Mouse (Mus musculus): ENCODE data around the gene Lingo4. TPM values are rescaled to one million over a fixed set of nuclear protein-coding genes. Genes with fewer than 3 reads are reported as not detected.

The Lingo4 gene
- polyA plus RNA-seq (2015; fragmentation: Nextera tagmentation; extraction: Ambion mirVana): 0.81 and 0.96 TPM in 2 replicates

DNA sequence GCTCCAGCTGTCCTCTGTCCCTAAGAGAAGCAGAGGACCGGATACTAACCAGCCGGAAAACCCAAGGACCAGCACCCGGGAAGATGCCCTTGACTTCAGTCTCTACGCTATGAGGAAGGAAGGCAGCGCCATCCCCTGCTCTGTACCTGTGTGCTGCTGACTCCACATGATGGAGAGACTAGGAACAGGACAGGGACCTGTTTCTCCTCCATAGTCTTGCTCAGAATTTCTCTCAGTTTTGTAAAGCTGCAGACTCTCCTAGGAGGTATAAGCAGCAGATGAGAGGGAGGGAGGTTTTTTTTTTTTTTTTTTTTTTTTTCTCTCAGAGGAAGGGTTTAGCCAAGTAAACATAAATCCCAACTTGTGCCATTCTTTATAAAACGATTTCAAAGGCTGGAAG lies at the start of gene Lingo4:
TSS of gene Lingo4 (plus strand) at position 301 of the 400 bp plus-strand sequence.
- Histone ChIP-seq H3K4me2 (peak within 1 kb of the TSS; percentile 76), H3K9ac (peak within 1 kb of the TSS; percentile 77), H3K4me3 (peak within 1 kb of the TSS; percentile 40), H3K4me1 (replicated peaks) (peaks cover 20% of the 10 kb centered on the region), H3K36me3 (no peaks in the 10 kb centered on the region), H3K27ac (no peak within 1 kb of the TSS), H3K9me3 (no peaks in the 10 kb centered on the region), H3K27me3 (peaks cover 52% of the 10 kb centered on the region)
- no peak for ATAC-seq (ENCODE audit: low FRiP score)
- WGBS: 70% methylated on average over 6 of the region's 6 CpGs

DNA sequence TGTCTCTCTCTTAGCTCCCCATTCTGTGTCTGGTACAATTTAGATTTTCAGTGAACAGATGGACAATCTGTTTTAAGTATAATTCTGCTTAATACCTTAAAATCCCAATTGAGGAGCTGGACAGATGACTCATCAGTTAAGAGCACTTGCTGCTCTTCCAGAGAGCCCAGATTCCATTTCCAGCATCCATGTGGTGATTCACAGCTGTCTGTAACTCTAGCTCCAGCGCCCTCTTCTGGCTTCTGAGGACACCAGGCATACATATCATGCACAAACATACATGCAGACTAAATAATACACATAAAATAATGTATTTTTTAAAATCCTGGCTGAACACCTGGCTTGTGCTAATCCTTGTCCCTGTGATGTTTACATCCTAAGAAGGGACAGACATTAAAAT lies 37.5 kb upstream of the Lingo4 start:
- Histone ChIP-seq H3K9ac (no peak overlapping the region), H3K36me3 (no peaks in the 10 kb centered on the region), H3K9me3 (no peaks in the 10 kb centered on the region; the same call in 1 of the 2 replicates), H3K4me2 (no peak overlapping the region), H3K27ac (no peak overlapping the region), H3K4me1 (replicated peaks) (peaks cover 22% of the 10 kb centered on the region), H3K4me3 (no peak overlapping the region), H3K27me3 (peaks cover 21% of the 10 kb centered on the region)
- WGBS: 0% methylated on average over 1 of the region's 1 CpGs
- ATAC-seq (ENCODE audit: low FRiP score): no peak

DNA sequence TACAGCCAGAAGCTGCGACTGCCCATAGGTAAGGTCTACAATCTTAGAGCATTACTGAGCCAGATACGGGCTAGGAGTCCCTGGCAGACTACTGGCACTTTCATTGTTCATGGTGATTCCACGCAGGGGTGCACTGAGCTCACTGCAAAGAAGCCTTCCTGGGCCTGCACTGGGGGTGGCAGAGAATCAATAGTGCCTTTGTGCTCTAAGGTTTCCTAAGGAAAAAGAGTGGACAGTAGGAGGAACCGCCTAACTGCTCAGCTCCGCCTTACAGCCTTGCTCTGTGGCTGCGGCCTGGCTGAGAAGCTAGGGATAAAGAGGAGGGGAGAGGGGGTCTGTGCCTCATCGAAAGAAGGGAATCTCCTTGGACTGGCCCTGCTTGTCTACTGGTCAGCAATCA lies 36.2 kb upstream of the Lingo4 start, which contains the start of gene C2cd4d:
TSS of gene C2cd4d (plus strand) at position 301 of the 400 bp plus-strand sequence.
- no peak for ATAC-seq (ENCODE audit: low FRiP score)
- no peak within 1 kb of the TSS for H3K27ac ChIP-seq
- H3K36me3 ChIP-seq: no peaks in the 10 kb centered on the region
- peaks cover 27% of the 10 kb centered on the region for H3K27me3 ChIP-seq
- H3K9ac ChIP-seq: peak within 1 kb of the TSS; percentile 90
- H3K4me1 ChIP-seq (replicated peaks): peaks cover 22% of the 10 kb centered on the region
- no peaks in the 10 kb centered on the region for H3K9me3 ChIP-seq
- H3K4me2 ChIP-seq: peak within 1 kb of the TSS; percentile 82
- 30% methylated on average over 7 of the region's 7 CpGs for WGBS
- H3K4me3 ChIP-seq: peak within 1 kb of the TSS; percentile 56

DNA sequence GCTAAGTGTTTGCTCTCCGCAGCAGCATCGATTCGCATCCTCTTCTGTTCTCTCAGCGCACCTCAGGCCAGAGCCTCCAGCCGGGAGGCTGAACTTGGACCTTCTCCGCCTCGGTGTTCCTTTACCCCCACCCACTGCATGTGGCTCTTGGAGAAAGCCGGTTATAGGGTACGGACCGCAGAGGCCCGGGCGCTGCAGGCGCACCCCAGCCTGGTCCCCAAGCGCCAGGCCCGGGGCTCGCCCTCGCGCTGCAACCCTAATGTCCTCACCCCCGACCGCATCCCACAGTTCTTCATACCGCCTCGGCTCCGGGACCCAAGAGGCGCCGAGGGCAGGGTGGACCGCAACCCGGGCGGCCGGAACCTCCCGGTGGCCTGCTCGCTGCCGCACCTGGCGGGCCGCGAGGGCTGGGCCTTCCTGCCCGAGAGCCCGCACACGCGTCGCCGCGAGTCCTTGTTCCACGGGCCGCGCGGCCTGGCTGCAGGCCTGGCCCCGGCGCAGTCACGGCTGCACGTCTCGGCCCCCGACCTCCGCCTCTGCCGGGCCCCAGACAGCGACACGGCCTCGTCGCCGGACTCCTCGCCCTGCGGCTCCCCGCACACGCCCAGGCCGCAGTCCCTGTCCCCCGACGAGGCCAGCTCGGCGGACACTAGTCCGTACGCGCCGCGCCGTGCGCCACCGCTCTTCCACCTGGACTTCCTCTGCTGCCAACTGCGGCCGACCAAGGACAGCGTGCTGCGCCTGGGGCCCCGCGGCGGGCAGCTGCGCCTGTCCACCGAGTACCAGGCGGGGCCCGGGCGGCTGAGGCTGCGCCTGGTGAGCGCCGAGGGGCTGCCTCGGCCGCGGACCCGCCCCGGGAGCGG lies 34.8 kb upstream of the Lingo4 start:
- WGBS: 7% methylated on average over 74 of the region's 97 CpGs
- no peaks in the 10 kb centered on the region for H3K36me3 ChIP-seq
- H3K9me3 ChIP-seq: no peaks in the 10 kb centered on the region
- peak overlapping the region; percentile 56 for H3K4me3 ChIP-seq
- H3K4me2 ChIP-seq: peak overlapping the region; percentile 82
- peak overlapping the region; percentile 44 for H3K27ac ChIP-seq
- peak; percentile 64 for ATAC-seq (ENCODE audit: low FRiP score)
- H3K9ac ChIP-seq: peak overlapping the region; percentile 90
- peaks cover 22% of the 10 kb centered on the region for H3K4me1 ChIP-seq (replicated peaks)
- H3K27me3 ChIP-seq: peaks cover 27% of the 10 kb centered on the region

DNA sequence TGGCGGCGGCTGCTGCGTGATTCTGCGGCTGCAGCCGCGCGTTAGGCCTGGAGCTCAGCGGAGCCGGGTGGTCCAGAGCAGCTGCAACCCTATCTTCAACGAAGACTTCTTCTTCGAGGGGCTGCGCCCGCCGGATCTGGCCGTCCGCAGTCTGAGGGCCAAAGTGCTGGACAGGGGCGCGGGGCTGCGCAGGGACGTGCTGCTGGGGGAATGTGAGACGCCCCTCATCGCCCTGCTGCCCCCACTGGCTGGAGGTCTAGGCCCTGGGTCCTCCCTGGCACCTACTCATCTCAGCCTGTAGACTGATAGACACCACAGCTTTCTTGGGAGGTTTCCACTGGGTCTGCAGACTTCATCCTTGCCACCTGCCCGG lies 34.2 kb upstream of the Lingo4 start:
- peak overlapping the region; percentile 56 for H3K4me3 ChIP-seq
- peaks cover 22% of the 10 kb centered on the region for H3K4me1 ChIP-seq (replicated peaks)
- H3K36me3 ChIP-seq: no peaks in the 10 kb centered on the region
- peak overlapping the region; percentile 44 for H3K27ac ChIP-seq
- peak overlapping the region; percentile 90 for H3K9ac ChIP-seq
- H3K27me3 ChIP-seq: peaks cover 27% of the 10 kb centered on the region
- no peak; the same call in 1 of the 2 replicates for ATAC-seq (ENCODE audit: low FRiP score)
- H3K4me2 ChIP-seq: peak overlapping the region; percentile 82
- H3K9me3 ChIP-seq: no peaks in the 10 kb centered on the region
- 4% methylated on average over 23 of the region's 23 CpGs for whole genome bisulfite sequencing

DNA sequence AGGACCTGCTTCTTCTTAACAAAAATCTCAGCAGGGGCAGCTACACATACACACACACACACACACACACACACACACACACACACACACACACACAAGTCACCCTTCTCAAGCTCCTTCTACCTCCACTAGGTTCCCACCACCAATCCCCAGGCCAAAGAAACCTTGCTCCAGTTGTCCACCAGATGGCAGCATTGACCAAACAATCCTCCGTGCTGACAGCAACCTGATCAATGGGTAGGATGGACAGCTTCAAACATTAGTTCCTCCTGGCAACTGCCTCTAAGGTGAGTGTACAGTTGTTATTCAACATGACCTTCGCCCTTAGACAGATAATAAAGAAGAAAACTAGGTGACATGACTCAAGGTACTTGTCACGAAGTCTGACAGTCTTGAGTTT lies 31.6 kb upstream of the Lingo4 start:
- ATAC-seq (ENCODE audit: low FRiP score): 0 out of 2 replicates have a peak, but pooled peaks have one; percentile 8
- 24% methylated on average over 3 of the region's 3 CpGs for WGBS
- Histone ChIP-seq H3K4me1 (replicated peaks) (peaks cover 27% of the 10 kb centered on the region), H3K4me3 (no peak overlapping the region), H3K9me3 (no peaks in the 10 kb centered on the region), H3K27ac (no peak overlapping the region), H3K27me3 (peaks cover 27% of the 10 kb centered on the region), H3K9ac (no peak overlapping the region), H3K36me3 (no peaks in the 10 kb centered on the region), H3K4me2 (no peak overlapping the region)

DNA sequence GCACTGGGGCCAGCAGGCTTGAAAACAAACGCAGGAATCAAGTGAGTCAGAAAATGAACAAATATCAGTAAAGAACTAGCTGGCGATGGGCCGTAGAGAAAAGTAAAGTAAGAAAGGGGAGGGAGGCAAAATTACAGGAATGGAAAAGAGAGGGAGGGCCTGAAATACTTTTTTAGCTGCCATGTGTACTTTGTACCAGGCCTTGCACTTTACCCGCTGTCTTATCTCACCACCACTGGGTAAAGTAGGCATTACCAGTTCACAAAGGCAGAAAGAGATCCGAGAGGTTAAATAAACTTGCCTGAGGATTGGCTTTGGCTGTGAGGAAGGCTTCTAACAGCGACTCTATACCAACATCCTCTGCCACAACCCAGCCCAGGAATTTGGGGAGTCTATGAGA lies 30.8 kb upstream of the Lingo4 start:
- Histone ChIP-seq H3K4me2 (no peak overlapping the region), H3K27ac (no peak overlapping the region), H3K4me1 (replicated peaks) (peaks cover 26% of the 10 kb centered on the region), H3K9ac (no peak overlapping the region), H3K27me3 (peaks cover 20% of the 10 kb centered on the region), H3K9me3 (no peaks in the 10 kb centered on the region), H3K36me3 (no peaks in the 10 kb centered on the region), H3K4me3 (no peak overlapping the region)
- ATAC-seq (ENCODE audit: low FRiP score): no peak
- 84% methylated on average over 6 of the region's 6 CpGs for WGBS

DNA sequence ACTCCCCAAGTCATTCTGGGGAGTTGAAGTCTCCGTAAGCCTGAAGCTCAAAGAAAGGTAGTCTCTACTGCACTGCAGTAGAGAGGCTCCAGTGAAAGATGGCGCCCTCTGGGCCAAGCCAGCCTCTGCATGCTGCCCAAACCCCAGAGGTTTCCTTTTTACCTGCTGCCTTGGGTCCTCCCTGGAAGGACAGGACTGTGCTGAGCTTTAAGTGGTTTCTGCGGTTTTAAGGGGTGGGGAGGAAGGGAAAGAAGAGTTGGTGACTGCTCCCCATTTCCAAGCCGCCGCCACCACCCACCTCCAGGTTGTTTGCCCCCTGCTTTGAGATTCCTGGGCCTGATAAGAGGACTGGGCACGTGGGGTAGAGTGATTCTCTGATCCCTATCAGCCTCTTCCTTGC lies 29.7 kb upstream of the Lingo4 start:
- H3K27ac ChIP-seq: no peak overlapping the region
- 72% methylated on average over 6 of the region's 6 CpGs for WGBS
- no peak overlapping the region for H3K4me3 ChIP-seq
- peaks cover 23% of the 10 kb centered on the region for H3K27me3 ChIP-seq
- no peak overlapping the region for H3K4me2 ChIP-seq
- peaks cover 29% of the 10 kb centered on the region for H3K4me1 ChIP-seq (replicated peaks)
- ATAC-seq (ENCODE audit: low FRiP score): no peak
- H3K36me3 ChIP-seq: no peaks in the 10 kb centered on the region
- H3K9ac ChIP-seq: peak overlapping the region; percentile 5; the same call in 1 of the 2 replicates
- H3K9me3 ChIP-seq: no peaks in the 10 kb centered on the region

DNA sequence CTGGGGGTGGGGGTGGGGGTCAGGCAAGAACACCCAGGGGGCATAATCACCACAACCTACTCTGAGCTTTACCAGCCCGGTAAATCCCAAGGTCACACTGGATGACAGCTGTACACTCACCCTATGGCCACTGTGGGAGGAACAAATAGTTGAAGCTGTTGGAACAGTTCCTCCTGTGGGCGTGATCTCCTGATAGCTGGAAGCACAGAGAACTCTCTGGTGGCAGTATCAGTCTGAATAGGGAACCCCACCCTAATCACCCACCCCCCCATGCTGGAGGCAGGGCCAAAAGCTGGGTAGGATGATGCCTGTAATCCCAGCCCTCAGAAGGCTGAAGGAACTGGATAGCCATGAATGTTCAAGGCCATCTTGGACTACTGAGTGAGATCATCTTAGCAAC lies 28.6 kb upstream of the Lingo4 start:
- H3K27ac ChIP-seq: no peak overlapping the region
- H3K36me3 ChIP-seq: no peaks in the 10 kb centered on the region
- no peaks in the 10 kb centered on the region for H3K9me3 ChIP-seq
- 64% methylated on average over 2 of the region's 2 CpGs for WGBS
- ATAC-seq (ENCODE audit: low FRiP score): no peak
- H3K4me2 ChIP-seq: no peak overlapping the region
- peaks cover 24% of the 10 kb centered on the region for H3K4me1 ChIP-seq (replicated peaks)
- H3K4me3 ChIP-seq: no peak overlapping the region
- H3K9ac ChIP-seq: no peak overlapping the region
- peaks cover 30% of the 10 kb centered on the region for H3K27me3 ChIP-seq

DNA sequence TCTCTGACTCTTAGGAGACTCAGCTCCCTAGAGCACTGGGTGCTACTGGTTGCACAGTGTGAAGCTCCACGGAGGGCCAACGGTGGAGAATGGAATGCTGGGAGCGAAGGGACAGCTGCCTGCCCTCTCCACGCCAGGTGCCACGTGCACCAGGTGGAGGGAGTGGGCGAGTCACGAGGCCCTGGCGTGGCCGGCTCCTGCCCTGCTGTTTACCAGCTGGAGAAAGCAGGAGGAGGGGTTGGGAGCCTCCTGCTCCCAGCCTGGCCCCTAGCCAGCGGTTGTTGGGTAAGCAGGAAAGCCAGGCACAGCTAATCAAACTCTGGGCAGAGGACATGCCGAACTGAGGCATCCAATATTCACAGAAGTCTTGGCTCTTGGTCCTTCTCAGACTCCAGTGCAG lies 26.7 kb upstream of the Lingo4 start:
- Histone ChIP-seq H3K27ac (no peak overlapping the region), H3K27me3 (peaks cover 19% of the 10 kb centered on the region), H3K4me1 (replicated peaks) (peaks cover 24% of the 10 kb centered on the region), H3K9ac (0 out of 2 replicates have a peak overlapping the region, but pooled peaks have one; percentile 1), H3K36me3 (no peaks in the 10 kb centered on the region), H3K9me3 (no peaks in the 10 kb centered on the region), H3K4me3 (peak overlapping the region; percentile 16), H3K4me2 (peak overlapping the region; percentile 35)
- WGBS: 6% methylated on average over 11 of the region's 11 CpGs
- ATAC-seq (ENCODE audit: low FRiP score): peak; percentile 40

DNA sequence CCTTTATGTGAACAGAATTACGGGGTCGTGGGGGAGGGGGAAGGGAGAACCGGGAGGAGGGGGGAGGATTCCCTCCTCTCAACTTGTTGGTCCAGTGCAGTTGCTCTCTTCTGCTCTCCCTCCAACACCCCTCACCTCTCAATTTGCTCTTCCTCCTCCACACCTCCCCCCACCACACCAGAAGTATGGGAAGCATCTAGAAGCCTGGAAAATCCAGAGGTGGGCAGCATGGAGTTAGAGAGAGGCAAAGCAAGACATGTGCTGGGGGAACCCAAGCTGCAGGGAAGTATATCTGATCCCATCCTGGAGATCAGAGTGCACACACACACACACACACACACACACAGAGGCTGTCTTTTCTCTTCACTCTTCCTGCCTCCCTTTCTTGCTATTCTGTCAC lies 26.3 kb upstream of the Lingo4 start:
- Histone ChIP-seq H3K4me2 (peak overlapping the region; percentile 35), H3K4me1 (replicated peaks) (peaks cover 24% of the 10 kb centered on the region), H3K4me3 (no peak overlapping the region), H3K9ac (0 out of 2 replicates have a peak overlapping the region, but pooled peaks have one; percentile 1), H3K36me3 (no peaks in the 10 kb centered on the region), H3K27me3 (peaks cover 19% of the 10 kb centered on the region), H3K9me3 (no peaks in the 10 kb centered on the region), H3K27ac (no peak overlapping the region)
- WGBS: 0% methylated on average over 3 of the region's 3 CpGs
- ATAC-seq (ENCODE audit: low FRiP score): 0 out of 2 replicates have a peak, but pooled peaks have one; percentile 5

DNA sequence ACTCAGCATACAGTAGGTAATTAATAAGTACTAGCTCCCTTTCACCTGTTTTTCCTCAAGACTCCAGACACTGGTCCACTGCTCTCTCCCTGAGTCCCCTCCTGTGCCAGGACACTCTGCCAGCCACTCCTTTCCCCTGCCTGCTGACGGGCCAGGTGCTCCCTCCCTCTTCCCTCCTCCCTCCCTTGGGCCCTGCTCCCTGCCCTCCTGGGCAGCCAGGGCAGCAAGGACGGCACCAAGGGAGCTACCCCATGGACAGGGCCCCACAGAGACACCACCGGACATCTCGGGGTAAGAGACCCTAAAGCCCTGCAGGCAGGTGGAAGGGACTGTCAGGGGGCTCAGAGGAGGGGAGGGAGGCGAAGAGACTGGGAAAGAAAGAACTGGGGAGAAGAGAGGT lies 25.7 kb upstream of the Lingo4 start, which contains the start of gene Rorc:
TSS of gene Rorc (plus strand) at position 154 of the 400 bp plus-strand sequence.
- no peak for ATAC-seq (ENCODE audit: low FRiP score)
- 9% methylated on average over 5 of the region's 5 CpGs for WGBS
- Histone ChIP-seq H3K4me2 (peak within 1 kb of the TSS; percentile 41), H3K9me3 (no peaks in the 10 kb centered on the region), H3K4me1 (replicated peaks) (peaks cover 24% of the 10 kb centered on the region), H3K36me3 (no peaks in the 10 kb centered on the region), H3K27me3 (peaks cover 22% of the 10 kb centered on the region), H3K4me3 (peak within 1 kb of the TSS; percentile 16), H3K9ac (peak within 1 kb of the TSS; percentile 43; the same call in 1 of the 2 replicates), H3K27ac (no peak within 1 kb of the TSS)
